In genomic region chr11:110365016-110365415, GRCm38 (mm10) we compare ENCODE assay signal across 8 mouse cellular contexts. TPM values are rescaled to one million over a fixed set of nuclear protein-coding genes. Genes with fewer than 3 reads are reported as not detected.
DNase-seq lines count a peak whose midpoint lies in the region; ATAC-seq lines count a peak whose summit lies in the region.

No protein-coding gene starts in this region.

- ATAC-seq in common myeloid progenitor, adult 5-6 weeks (replicated peaks; ENCODE audit: low read depth, poor library complexity, severe bottlenecking), result peak; percentile 89

- peak; percentile 65 for DNase-seq in gastrocnemius, adult 18-20 months (ENCODE audit: low spot score)
- DNase-seq in gastrocnemius, postnatal 25 days, result no peak
- peak; percentile 52 for DNase-seq in right cerebral cortex, postnatal 4 days
- DNase-seq in right cerebral cortex, postnatal 25 days, result no peak
- peak; percentile 66 for DNase-seq in induced T-regulatory cell, adult 2 months (ENCODE audit: low read depth)
- DNase-seq in lung, postnatal 25 days (ENCODE audit: low spot score), result peak; percentile 47
- DNase-seq in thymus, postnatal 10 days (ENCODE audit: low spot score in 2 of 2), result peak; percentile 32 to 66

RNA-seq across cellular contexts. Expression of gene Abca5, which starts 27.5 kb away (rescaled TPM):
- total RNA-seq in gastrocnemius, adult 18-20 months (2021), result 10 to 100 TPM in 1 of 2 experiments, 1 to 10 TPM in 1; 9.5 to 12.8 TPM
- total RNA-seq in gastrocnemius, postnatal 25 days (2021), result 1 to 10 TPM; 5.8 to 9.0 TPM
- 0.49 and 2.7 TPM in 2 replicates for total RNA-seq in common myeloid progenitor, adult 5-6 weeks (2017)

RNA-seq across cellular contexts. Expression of gene Map2k6, which starts 33.9 kb away (rescaled TPM):
- 10 to 100 TPM; 39.2 to 49.0 TPM for total RNA-seq in gastrocnemius, adult 18-20 months (2021)
- total RNA-seq in gastrocnemius, postnatal 25 days (2021), result 10 to 100 TPM; 42.0 to 42.1 TPM
- 16.0 and 19.9 TPM in 2 replicates for total RNA-seq in common myeloid progenitor, adult 5-6 weeks (2017)

Comparison
In these comparisons a context has a peak if more than half of its experiments do, and no peak if none do; other contexts are left out.
1. DNase-seq: peak in gastrocnemius, adult 18-20 months (single experiment), right cerebral cortex, postnatal 4 days (single experiment), induced T-regulatory cell, adult 2 months (single experiment), lung, postnatal 25 days (single experiment) and thymus, postnatal 10 days (2 of 2); none in gastrocnemius, postnatal 25 days (single experiment) and right cerebral cortex, postnatal 25 days (single experiment).